Mouse (Mus musculus) layer of hippocampus, adult 6 months (tissue): ENCODE data around the gene Scgb2b20. TPM values are rescaled to one million over a fixed set of nuclear protein-coding genes. Genes with fewer than 3 reads are reported as not detected.

Experiments used
- long read RNA-seq, 2 experiments: library from polyadenylated mRNA; unstranded; transcript quantifications; one replicate each; pipeline ENCODE4 v2.0.0; 2019 to 2020
- polyA plus RNA-seq: library from polyadenylated mRNA; unstranded; fragments of <200 nt; fragmentation: Nextera tagmentation; gene quantifications from 2 replicates; pipeline ENCODE4 v1.2.3, GENCODE M21; 2021

Scgb2b20 gene
- polyA plus RNA-seq = not detected in 2 replicates
- long read RNA-seq, experiment 1 = 0 reads
- long read RNA-seq, experiment 2 = 0 reads

GRCm38 (mm10) chr7:33366222-33366621 lies at the start of gene Scgb2b20:
Scgb2b20 (minus strand) TSS chr7:33366322.

GRCm38 (mm10) chr7:33372934-33373333 lies 6.8 kb upstream of the Scgb2b20 start, which contains the start of gene Scgb1b20:
Scgb1b20 (plus strand) TSS chr7:33373234.

Other genes with a start within 250 kb of the Scgb2b20 start
- not detected in 2 replicates for gene Scgb2b18, start 192.5 kb downstream of the Scgb2b20 start, polyA plus RNA-seq
- not detected in 2 replicates for gene Scgb1b18, start 180.8 kb downstream of the Scgb2b20 start, polyA plus RNA-seq
- gene Scgb2b19, start 86.0 kb downstream of the Scgb2b20 start, polyA plus RNA-seq = not detected in 2 replicates
- not detected in 2 replicates for gene Scgb1b19, start 79.0 kb downstream of the Scgb2b20 start, polyA plus RNA-seq
- gene Scgb1b20, start 6.9 kb upstream of the Scgb2b20 start, polyA plus RNA-seq = not detected in 2 replicates
- gene Scgb2b21, start 154.1 kb upstream of the Scgb2b20 start, polyA plus RNA-seq = not detected in 2 replicates